Mouse (Mus musculus) hematopoietic stem cell, adult 5-6 weeks (primary cell): ENCODE data around the gene Apoc3. TPM values are rescaled to one million over a fixed set of nuclear protein-coding genes. Genes with fewer than 3 reads are reported as not detected.

Experiments
- total RNA-seq: library from RNA; stranded (forward); fragments of 172-1452, 232-1000 nt; gene quantifications from 2 replicates; pipeline ENCODE4 v1.2.3, GENCODE M21; 2017

Gene Apoc3
- total RNA-seq, 1 experiment from 2014 or later = not detected

Other genes with a start within 250 kb of the Apoc3 start
- 105 and 106 TPM in 2 replicates for gene Pafah1b2, start 222.9 kb downstream of the Apoc3 start, total RNA-seq
- gene Sik3, start 222.8 kb downstream of the Apoc3 start, total RNA-seq = 24.3 and 27.4 TPM in 2 replicates
- gene Apoa1, start 7.1 kb downstream of the Apoc3 start, total RNA-seq = not detected in 2 replicates
- gene Apoa4, start 5.1 kb upstream of the Apoc3 start, total RNA-seq = not detected in 2 replicates
- gene Apoa5, start 33.0 kb upstream of the Apoc3 start, total RNA-seq = not detected in 2 replicates
- 59.3 and 82.4 TPM in 2 replicates for gene Zpr1, start 37.4 kb upstream of the Apoc3 start, total RNA-seq
- gene Bud13, start 47.4 kb upstream of the Apoc3 start, total RNA-seq = 20.6 TPM in 2 replicates
- not detected in 2 replicates for gene 4931429L15Rik, start 84.3 kb upstream of the Apoc3 start, total RNA-seq